7 mouse cellular contexts compared by ENCODE assay signal in genomic region chr4:149075871-149076575, GRCm38 (mm10). TPM values are rescaled to one million over a fixed set of nuclear protein-coding genes. Genes with fewer than 3 reads are reported as not detected.
DNase-seq lines count a peak whose midpoint lies in the region; ATAC-seq lines count a peak whose summit lies in the region.

No protein-coding gene starts in this region.

- no peaks in the 10 kb centered on the region for H3K9me3 ChIP-seq in intestine, embryonic 16.5 days (ENCODE audit: control insufficient read depth, low read length)
- H3K9me3 ChIP-seq in midbrain, embryonic 10.5 days (replicated peaks) = no peaks in the 10 kb centered on the region

- WGBS in intestine, embryonic 16.5 days = 25% methylated on average over 10 of the region's 10 CpGs
- WGBS in midbrain, embryonic 10.5 days = 37% methylated on average over 10 of the region's 10 CpGs

- H3K27ac ChIP-seq in intestine, embryonic 16.5 days (ENCODE audit: low read length) = peak overlapping the region; percentile 33; the same call in 1 of the 2 replicates
- H3K27ac ChIP-seq in midbrain, embryonic 10.5 days (replicated peaks) = 0 out of 2 replicates have a peak overlapping the region, but pooled peaks have one; percentile 4

- no peaks in the 10 kb centered on the region for H3K27me3 ChIP-seq in intestine, embryonic 16.5 days (replicated peaks; ENCODE audit: control insufficient read depth, insufficient read depth, low read length)
- no peaks in the 10 kb centered on the region for H3K27me3 ChIP-seq in midbrain, embryonic 10.5 days (ENCODE audit: low read depth, poor library complexity, severe bottlenecking)

- peak; percentile 66 for DNase-seq in adrenal gland, adult 18-20 months (ENCODE audit: low spot score in 2 of 2)
- peak; percentile 79 for DNase-seq in embryo, embryonic 11 days
- DNase-seq in left cerebral cortex, postnatal 25 days (ENCODE audit: low spot score in 2 of 2) = peak; percentile 74 to 85
- DNase-seq in midbrain, embryonic 10.5 days (ENCODE audit: low spot score) = peak; percentile 61
- DNase-seq in right cerebral cortex, postnatal 4 days = peak; percentile 63

- ATAC-seq in granulocyte monocyte progenitor cell, adult 5-6 weeks (replicated peaks; ENCODE audit: poor library complexity, severe bottlenecking) = peak; percentile 89
- ATAC-seq in intestine, embryonic 16.5 days = peak; percentile 82

- intact Hi-C loops in left cerebral cortex, postnatal 25 days (cut with DNase I) = loop anchor here (1.0 to 5.0 kb wide), 3 partner anchors 264 to 395 kb away; no protein-coding TSS in a partner anchor

- no peak overlapping the region for H3K9ac ChIP-seq in intestine, embryonic 16.5 days (ENCODE audit: low read depth, low read length)

- no peaks in the 10 kb centered on the region; the same call in 1 of the 2 replicates for H3K36me3 ChIP-seq in intestine, embryonic 16.5 days (ENCODE audit: control insufficient read depth, insufficient read depth, low read length)
- peaks cover 37% of the 10 kb centered on the region for H3K36me3 ChIP-seq in midbrain, embryonic 10.5 days

- H3K4me1 ChIP-seq in intestine, embryonic 16.5 days (ENCODE audit: control insufficient read depth, insufficient read depth, low read length) = peaks cover 16% of the 10 kb centered on the region
- peaks cover 28% of the 10 kb centered on the region for H3K4me1 ChIP-seq in midbrain, embryonic 10.5 days

- no peak overlapping the region for H3K4me2 ChIP-seq in intestine, embryonic 16.5 days (ENCODE audit: low read depth, low read length)

- H3K4me3 ChIP-seq in intestine, embryonic 16.5 days (ENCODE audit: low read length) = no peak overlapping the region
- H3K4me3 ChIP-seq in midbrain, embryonic 10.5 days = no peak overlapping the region

RNA-seq across cellular contexts. Expression of gene Pex14, which starts 23.7 kb away (rescaled TPM):
- total RNA-seq in adrenal gland, adult 18-20 months (2021) = 10 to 100 TPM; 64.7 to 66.8 TPM
- total RNA-seq in granulocyte monocyte progenitor cell, adult 5-6 weeks (2014; fragmentation: Nextera tagmentation) = 12.0 and 19.9 TPM in 2 replicates
- 12.5 and 13.6 TPM in 2 replicates for total RNA-seq in granulocyte monocyte progenitor cell, adult 5-6 weeks (2017)
- polyA plus RNA-seq in intestine, embryonic 16.5 days (2015; fragmentation: Nextera tagmentation; extraction: Ambion mirVana) = 63.3 and 64.3 TPM in 2 replicates
- total RNA-seq in left cerebral cortex, postnatal 25 days (2021) = 10 to 100 TPM; 45.5 to 47.0 TPM
- polyA plus RNA-seq in midbrain, embryonic 10.5 days (2016; fragmentation: Nextera tagmentation; extraction: Ambion mirVana) = 56.6 and 57.3 TPM in 2 replicates

RNA-seq across cellular contexts. Expression of gene Dffa, which starts 27.9 kb away (rescaled TPM):
- total RNA-seq in adrenal gland, adult 18-20 months (2021) = 10 to 100 TPM; 22.1 to 23.5 TPM
- total RNA-seq in granulocyte monocyte progenitor cell, adult 5-6 weeks (2014; fragmentation: Nextera tagmentation) = 20.7 and 24.6 TPM in 2 replicates
- total RNA-seq in granulocyte monocyte progenitor cell, adult 5-6 weeks (2017) = 20.3 and 26.8 TPM in 2 replicates
- polyA plus RNA-seq in intestine, embryonic 16.5 days (2015; fragmentation: Nextera tagmentation; extraction: Ambion mirVana) = 50.5 and 52.2 TPM in 2 replicates
- 10 to 100 TPM; 54.9 to 58.6 TPM for total RNA-seq in left cerebral cortex, postnatal 25 days (2021)
- 32.4 and 34.4 TPM in 2 replicates for polyA plus RNA-seq in midbrain, embryonic 10.5 days (2016; fragmentation: Nextera tagmentation; extraction: Ambion mirVana)

RNA-seq across cellular contexts. Expression of gene Cort, which starts 50.5 kb away (rescaled TPM):
- total RNA-seq in adrenal gland, adult 18-20 months (2021) = 1 to 10 TPM in 1 of 2 experiments, under 1 TPM in 1; 0.80 to 1.5 TPM
- 0.92 TPM in 1 of 2 replicates, not detected in the other for total RNA-seq in granulocyte monocyte progenitor cell, adult 5-6 weeks (2014; fragmentation: Nextera tagmentation)
- total RNA-seq in granulocyte monocyte progenitor cell, adult 5-6 weeks (2017) = not detected in 2 replicates
- polyA plus RNA-seq in intestine, embryonic 16.5 days (2015; fragmentation: Nextera tagmentation; extraction: Ambion mirVana) = 0.48 TPM in 1 of 2 replicates, not detected in the other
- total RNA-seq in left cerebral cortex, postnatal 25 days (2021) = 10 to 100 TPM; 13.7 to 14.1 TPM
- 0.19 and 0.42 TPM in 2 replicates for polyA plus RNA-seq in midbrain, embryonic 10.5 days (2016; fragmentation: Nextera tagmentation; extraction: Ambion mirVana)

Comparison
In these comparisons a context has a peak if more than half of its experiments do, and no peak if none do; other contexts are left out.
1. RNA of gene Cort, which starts 50.5 kb away (total RNA-seq): 13.7 to 14.1 TPM in left cerebral cortex, postnatal 25 days; 0.80 to 1.5 TPM in adrenal gland, adult 18-20 months and 0.92 TPM in granulocyte monocyte progenitor cell, adult 5-6 weeks; every median in the first group is over 4 times any median in the second.
2. Peak in every context shown above with its lines, with median percentiles within 50 percentile points of each other: DNase-seq.